Mouse (Mus musculus) heart, embryonic 11.5 days (tissue): ENCODE results near the gene Mef2a. TPM values are rescaled to one million over a fixed set of nuclear protein-coding genes. Genes with fewer than 3 reads are reported as not detected.

Source experiments
- ATAC-seq: fragments of 200-750 bp; cut with Nextera tagmentation; replicated peaks from 2 replicates; pipeline ENCODE4 v1.8.0; 2017; ENCODE audit warnings: moderate library complexity; ENCODE audit not compliant: insufficient number of reproducible peaks, low FRiP score, low TSS enrichment
- H3K27ac ChIP-seq: fragments of 300-500 bp; sonication (generic); 2 replicates; pipeline ENCODE4 v1.5.1; 2014; ENCODE audit warnings: mild to moderate bottlenecking, low read depth, low read length
- H3K27me3 ChIP-seq: fragments of 300-500 bp; sonication (generic); 2 replicates; pipeline ENCODE4 v1.6.1; 2014; ENCODE audit warnings: mild to moderate bottlenecking, low read length, mixed read lengths; ENCODE audit not compliant: control insufficient read depth, insufficient read depth
- H3K36me3 ChIP-seq: fragments of 300-500 bp; sonication (generic); 2 replicates; pipeline ENCODE4 v1.6.1; 2014; ENCODE audit warnings: mild to moderate bottlenecking, low read length, moderate library complexity, mixed read lengths; ENCODE audit not compliant: control insufficient read depth, insufficient read depth
- H3K4me1 ChIP-seq: fragments of 300-500 bp; sonication (generic); 2 replicates; pipeline ENCODE4 v1.6.1; 2014; ENCODE audit warnings: low read length; ENCODE audit not compliant: control insufficient read depth, insufficient read depth
- H3K4me2 ChIP-seq: fragments of 300-500 bp; sonication (generic); 2 replicates; pipeline ENCODE4 v1.6.1; 2014; ENCODE audit warnings: mild to moderate bottlenecking, moderate library complexity
- H3K4me3 ChIP-seq: fragments of 300-500 bp; sonication (generic); 2 replicates; pipeline ENCODE4 v1.5.1; 2014; ENCODE audit warnings: low read depth, low read length
- H3K9ac ChIP-seq: fragments of 300-500 bp; sonication (generic); 2 replicates; pipeline ENCODE4 v1.6.1; 2014; ENCODE audit warnings: mild to moderate bottlenecking, low read depth, low read length, moderate library complexity
- H3K9me3 ChIP-seq: fragments of 300-500 bp; sonication (generic); replicated peaks from 2 replicates; pipeline ENCODE4 v1.6.1; 2016; ENCODE audit warnings: low read length; ENCODE audit not compliant: control insufficient read depth
- WGBS: fragments of 180-500 bp; shearing (Covaris S2); extraction: QIAGEN DNeasy Blood & Tissue Kit; methylation state at CpG from one replicate; pipeline ENCODE4 v1.1.7; 2014; ENCODE audit not compliant: insufficient replicate concordance; 5-methylcytosine and 5-hydroxymethylcytosine counted together
- polyA plus RNA-seq: library from polyadenylated mRNA; unstranded; fragments of >200 nt; fragmentation: Nextera tagmentation; extraction: Ambion mirVana; gene quantifications from 2 replicates; pipeline ENCODE4 v1.2.1, GENCODE M21; 2014

Mef2a gene
- polyA plus RNA-seq, 1 experiment from 2014 or later: 66.4 TPM

DNA sequence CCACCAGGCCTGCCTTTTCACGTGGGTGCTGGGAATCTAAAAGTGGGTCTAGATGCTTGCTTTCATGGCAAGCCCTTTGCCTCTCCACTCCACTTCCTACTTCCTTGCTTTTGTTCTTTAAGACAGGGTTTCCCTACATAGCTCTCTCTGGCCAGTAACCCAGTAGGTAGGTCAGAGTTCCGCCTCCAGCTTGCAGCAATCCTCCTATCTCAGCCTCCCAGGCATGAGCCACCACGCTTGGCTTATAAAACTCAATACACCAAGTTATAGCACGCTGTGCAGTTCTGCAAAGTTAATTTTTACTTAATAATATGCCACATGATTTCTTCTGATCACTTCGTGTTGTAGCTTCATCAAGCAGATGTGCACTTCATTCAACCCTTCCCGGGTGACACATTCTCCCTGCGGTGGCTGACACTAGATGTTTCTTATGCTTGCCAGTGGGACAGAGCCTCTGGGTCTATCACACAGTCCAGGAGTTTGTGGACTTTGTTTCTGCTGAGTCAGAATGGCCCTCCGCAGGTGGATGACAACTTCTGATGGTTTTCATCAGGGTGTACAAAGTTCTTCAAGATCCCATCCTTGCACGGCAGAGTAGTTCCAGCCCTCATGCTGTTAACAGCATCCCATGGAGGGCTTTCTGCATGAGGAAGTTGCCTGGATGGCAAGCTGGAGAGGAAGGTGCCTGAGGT, 166.8 kb downstream of the Mef2a start:
- Histone ChIP-seq H3K36me3 (no peaks in the 10 kb centered on the region), H3K4me2 (no peak overlapping the region), H3K27me3 (no peaks in the 10 kb centered on the region), H3K4me3 (no peak overlapping the region), H3K9me3 (no peaks in the 10 kb centered on the region), H3K4me1 (peaks cover 12% of the 10 kb centered on the region), H3K27ac (no peak overlapping the region), H3K9ac (no peak overlapping the region)
- no peak for ATAC-seq
- 82% methylated on average over 9 of the region's 9 CpGs for WGBS

DNA sequence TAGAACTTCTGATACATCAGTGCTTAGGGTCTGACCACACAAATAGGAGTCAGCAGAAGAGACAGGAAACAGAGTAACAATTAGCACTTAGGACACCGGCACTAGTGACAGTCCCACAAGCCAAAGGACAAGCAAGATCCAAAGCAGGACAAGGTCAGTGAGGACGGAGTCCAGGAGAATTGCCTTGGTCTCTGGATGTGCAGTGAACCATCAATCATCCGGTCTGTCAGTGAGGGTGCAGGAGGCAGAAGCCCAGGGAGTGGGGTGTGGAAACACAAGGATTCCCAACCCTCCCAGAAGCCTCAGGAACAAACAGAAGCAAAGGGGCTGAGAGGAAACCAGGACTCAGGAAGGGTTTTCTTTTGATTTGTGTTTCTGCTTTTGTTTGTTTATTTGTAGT, 169.0 kb downstream of the Mef2a start:
- Histone ChIP-seq H3K4me3 (no peak overlapping the region), H3K36me3 (no peaks in the 10 kb centered on the region), H3K4me2 (no peak overlapping the region), H3K27me3 (no peaks in the 10 kb centered on the region), H3K27ac (no peak overlapping the region), H3K4me1 (peaks cover 4% of the 10 kb centered on the region; the same call in 1 of the 2 replicates), H3K9me3 (no peaks in the 10 kb centered on the region), H3K9ac (no peak overlapping the region)
- WGBS: 55% methylated on average over 3 of the region's 3 CpGs
- ATAC-seq: no peak

DNA sequence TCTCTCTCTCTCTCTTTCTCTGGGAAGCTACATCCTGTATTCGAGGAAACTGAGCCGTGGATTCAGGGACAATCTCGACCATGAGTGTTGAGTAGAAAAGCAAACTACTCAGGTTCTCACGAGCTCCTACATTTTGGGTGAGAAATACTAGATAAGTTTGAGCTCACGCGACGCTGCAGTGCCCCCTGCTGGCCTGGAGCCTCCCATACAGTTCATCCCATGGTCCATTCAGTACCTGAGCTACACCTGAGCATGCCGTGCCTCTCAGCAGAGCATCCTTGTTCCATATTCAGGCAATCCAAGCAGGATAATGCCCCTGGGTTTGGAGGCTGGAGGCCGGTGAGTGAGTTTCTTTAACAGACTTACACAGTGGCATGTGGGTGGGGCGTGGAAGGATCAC, 173.2 kb downstream of the Mef2a start:
- H3K27me3 ChIP-seq: no peaks in the 10 kb centered on the region
- ATAC-seq: no peak

DNA sequence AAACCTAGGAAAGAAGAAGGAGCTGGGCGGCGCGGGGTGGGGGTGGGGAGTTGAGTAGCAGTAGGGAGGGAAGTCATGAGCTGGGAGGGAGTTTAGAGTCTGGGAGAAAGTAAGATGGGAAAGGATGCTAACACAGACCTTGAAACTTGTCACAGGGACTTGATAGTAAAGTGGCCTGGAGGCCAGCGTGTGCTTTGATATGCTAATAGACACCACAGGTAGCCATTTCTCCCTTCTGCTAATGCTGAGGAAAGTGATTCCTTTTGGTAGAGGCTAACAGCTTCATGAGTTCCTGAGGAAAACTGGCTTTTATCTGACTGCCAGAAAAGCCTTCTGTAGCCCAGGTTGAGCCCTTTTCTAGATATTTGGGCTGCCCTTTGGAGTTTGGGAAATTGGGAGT, 188.9 kb downstream of the Mef2a start:
- no peak overlapping the region for H3K27ac ChIP-seq
- no peak overlapping the region for H3K4me2 ChIP-seq
- no peaks in the 10 kb centered on the region for H3K4me1 ChIP-seq
- no peaks in the 10 kb centered on the region for H3K36me3 ChIP-seq
- H3K9me3 ChIP-seq: no peaks in the 10 kb centered on the region
- no peak overlapping the region for H3K4me3 ChIP-seq
- no peak overlapping the region for H3K9ac ChIP-seq
- no peak for ATAC-seq
- no peaks in the 10 kb centered on the region for H3K27me3 ChIP-seq
- 9% methylated on average over 4 of the region's 4 CpGs for WGBS

More for the DNA sequence above, 173.2 kb downstream of the Mef2a start:
- Histone ChIP-seq H3K4me3 (no peak overlapping the region), H3K36me3 (no peaks in the 10 kb centered on the region), H3K4me2 (no peak overlapping the region), H3K9me3 (no peaks in the 10 kb centered on the region), H3K27ac (no peak overlapping the region), H3K9ac (no peak overlapping the region), H3K4me1 (no peaks in the 10 kb centered on the region)
- WGBS: 15% methylated on average over 10 of the region's 10 CpGs

Other genes starting within 250 kb of the Mef2a start
- gene Lysmd4, start 150.3 kb downstream of the Mef2a start, polyA plus RNA-seq: 7.8 and 11.3 TPM in 2 replicates